Mouse (Mus musculus) hindlimb bud, embryonic 11.5 days (tissue): ENCODE measurements around the gene Zfp593.
A peak's percentile ranks its signal among the peaks of the same experiment; 100 is the strongest.
"Not testable (repeated sequence)": the region's sequence is repeated elsewhere in the genome, so short reads cannot be mapped to it uniquely, and the experiment has no call there.

Experiments
- DNase-seq: peaks from one replicate; pipeline ENCODE4 v3.0.0-alpha.2; 2012; ENCODE audit warnings: low read depth, low spot score; ENCODE audit errors: extremely low spot score

The Zfp593 gene

GRCm38 (mm10) chr4:134245148-134245843, at the start of gene Zfp593:
Gene Zfp593, minus strand, starts transcription at chr4:134245592.
- DNase-seq = peak; percentile 75

- DNase-seq = no peak
These were observed 48.3 kb upstream of the Zfp593 start for GRCm38 (mm10) chr4:134293692-134294163.

- no peak for DNase-seq
These were observed 47.8 kb upstream of the Zfp593 start for GRCm38 (mm10) chr4:134293061-134293691.

- DNase-seq = peak; percentile 62
These were observed 46.7 kb upstream of the Zfp593 start for GRCm38 (mm10) chr4:134292067-134292466.

- no peak for DNase-seq
These were observed 43.2 kb upstream of the Zfp593 start for GRCm38 (mm10) chr4:134288397-134289256.

- peak; percentile 41 for DNase-seq
These were observed 42.2 kb upstream of the Zfp593 start, which contains the start of gene Pdik1l for GRCm38 (mm10) chr4:134287575-134288025. Gene Pdik1l, minus strand, starts transcription at chr4:134287895.

- peak; percentile 58 for DNase-seq
These were observed 41.8 kb upstream of the Zfp593 start for GRCm38 (mm10) chr4:134287168-134287564.

- DNase-seq = no peak
These were observed 41.1 kb upstream of the Zfp593 start for GRCm38 (mm10) chr4:134286226-134287167.

GRCm38 (mm10) chr4:134284942-134285341, 39.5 kb upstream of the Zfp593 start:
- no peak for DNase-seq

GRCm38 (mm10) chr4:134273417-134274345, 28.3 kb upstream of the Zfp593 start:
- no peak for DNase-seq

GRCm38 (mm10) chr4:134272731-134273416, 27.5 kb upstream of the Zfp593 start:
- no peak for DNase-seq

GRCm38 (mm10) chr4:134271979-134272378, 26.6 kb upstream of the Zfp593 start:
- DNase-seq = no peak

GRCm38 (mm10) chr4:134269622-134270021, 24.2 kb upstream of the Zfp593 start:
- DNase-seq = not testable (repeated sequence)

GRCm38 (mm10) chr4:134268102-134268655, 22.8 kb upstream of the Zfp593 start:
- no peak for DNase-seq

GRCm38 (mm10) chr4:134265860-134266585, 20.6 kb upstream of the Zfp593 start:
- no peak for DNase-seq

GRCm38 (mm10) chr4:134263191-134263590, 17.8 kb upstream of the Zfp593 start:
- no peak for DNase-seq

GRCm38 (mm10) chr4:134258354-134258753, 13.0 kb upstream of the Zfp593 start:
- DNase-seq = no peak
